Mouse (Mus musculus): Measurements from ENCODE around the gene Rcn3. TPM values are rescaled to one million over a fixed set of nuclear protein-coding genes. Genes with fewer than 3 reads are reported as not detected.
"Not testable (repeated sequence)": the region's sequence is repeated elsewhere in the genome, so short reads cannot be mapped to it uniquely, and the experiment has no call there.

The Rcn3 gene
- total RNA-seq (2021), result 38.2 and 39.1 TPM in 2 replicates
- long read RNA-seq, experiment 1, transcript Rcn3-201 (7 exons, 1,462 nt), result major isoform, 25 of 60 reads
- long read RNA-seq, experiment 1, transcript Rcn3-208 (7 exons, 1,453 nt), result minor isoform, 13 of 60 reads
- long read RNA-seq, experiment 1, partial matches to known transcripts, result 4 of 60 reads
- long read RNA-seq, experiment 1, other reads (novel, unspliced or antisense), result 17 of 60 reads
- long read RNA-seq, experiment 2, transcript Rcn3-208 (7 exons, 1,453 nt), result minor isoform, 11 of 63 reads
- long read RNA-seq, experiment 2, transcript Rcn3-201 (7 exons, 1,462 nt), result major isoform, 20 of 63 reads
- long read RNA-seq, experiment 2, partial matches to known transcripts, result 2 of 63 reads
- long read RNA-seq, experiment 2, other reads (novel, unspliced or antisense), result 30 of 63 reads

- DNase-seq, result peak; percentile 91
Measured at GRCm38 (mm10) chr7:45092048-45092447, at the start of gene Rcn3. TSS of gene Rcn3 (minus strand) at chr7:45092221.

DNA sequence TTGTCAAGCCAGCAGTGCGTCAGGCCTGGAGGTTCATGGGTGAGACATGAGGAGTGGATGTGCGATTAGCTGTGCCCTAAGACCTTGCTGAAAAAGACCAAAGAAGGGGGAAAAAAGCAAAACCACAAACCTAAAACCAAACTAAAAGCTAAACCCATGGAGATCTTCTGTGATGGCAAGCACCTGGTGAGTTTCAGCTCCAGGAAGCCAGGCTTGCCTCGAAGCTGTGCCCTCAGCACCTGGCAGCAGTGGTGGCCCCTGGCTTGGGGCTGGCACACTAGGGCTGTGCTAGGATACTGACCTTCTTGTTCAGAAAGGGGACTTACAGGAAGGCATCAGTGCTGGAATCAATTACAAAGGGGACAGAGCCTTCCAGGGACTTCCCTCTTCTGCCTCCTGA lies 49.3 kb upstream of the Rcn3 start:
- DNase-seq, result peak; percentile 4

GRCm38 (mm10) chr7:45139904-45140723 lies 48.1 kb upstream of the Rcn3 start:
- DNase-seq, result peak; percentile 79

DNA sequence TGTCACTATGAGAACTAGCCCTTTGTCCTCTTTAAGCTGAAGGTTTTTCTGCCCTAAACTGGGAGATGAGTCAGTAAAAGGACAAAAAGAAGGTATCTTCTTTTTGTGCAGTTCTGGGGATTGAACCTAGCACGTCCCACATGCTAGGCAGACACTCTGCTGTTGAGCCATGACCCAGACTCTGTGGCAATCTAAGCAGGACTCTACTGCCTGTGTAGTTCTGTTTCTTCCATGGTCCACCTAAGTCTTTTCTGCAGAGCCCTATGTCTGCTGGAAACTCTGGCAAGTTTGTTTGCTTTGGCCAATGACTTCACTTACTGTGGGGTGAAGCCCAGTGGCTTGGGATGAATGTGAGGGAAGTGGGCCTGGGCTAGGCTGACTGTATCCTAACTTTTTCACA lies 46.4 kb upstream of the Rcn3 start:
- DNase-seq, result no peak

- DNase-seq, result no peak
Measured at GRCm38 (mm10) chr7:45137171-45138006, 45.4 kb upstream of the Rcn3 start.

DNA sequence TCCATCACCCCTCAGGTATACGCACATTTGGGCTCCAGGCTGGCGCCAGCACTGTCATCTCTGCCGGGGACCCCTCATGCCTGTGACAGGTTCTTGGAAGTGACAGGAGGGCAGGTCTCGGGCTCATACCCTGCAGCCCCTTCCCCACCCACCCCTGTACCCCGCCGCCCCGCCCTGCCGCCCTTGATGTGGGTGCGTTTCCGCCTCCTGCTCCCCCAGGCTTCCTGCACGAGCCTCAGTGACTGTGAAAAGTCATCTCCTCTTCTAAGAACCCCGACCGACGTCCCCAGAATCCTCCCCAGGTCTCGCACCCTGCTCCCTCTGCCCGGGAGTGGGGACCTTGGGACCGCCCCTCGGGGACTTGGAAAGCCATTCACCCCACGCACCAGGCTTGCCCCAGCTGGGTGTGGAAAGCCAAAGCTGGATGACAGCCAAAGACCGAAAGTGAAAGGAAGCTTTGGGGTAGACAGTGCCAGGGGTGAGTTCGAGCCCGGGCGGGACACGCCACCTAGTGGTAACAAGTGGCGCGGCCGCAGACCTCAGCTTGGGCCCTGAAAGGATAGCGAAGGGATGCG lies 44.1 kb upstream of the Rcn3 start, which contains the start of the genes Gm45713 and Flt3l:
Gm45713 (minus strand) TSS at position 239 of the 575 bp plus-strand sequence.
Flt3l (minus strand) TSS at position 440 of the 575 bp plus-strand sequence.
- peak; percentile 97 for DNase-seq

- DNase-seq, result no peak
Measured at GRCm38 (mm10) chr7:45135370-45135769, 43.3 kb upstream of the Rcn3 start.

DNA sequence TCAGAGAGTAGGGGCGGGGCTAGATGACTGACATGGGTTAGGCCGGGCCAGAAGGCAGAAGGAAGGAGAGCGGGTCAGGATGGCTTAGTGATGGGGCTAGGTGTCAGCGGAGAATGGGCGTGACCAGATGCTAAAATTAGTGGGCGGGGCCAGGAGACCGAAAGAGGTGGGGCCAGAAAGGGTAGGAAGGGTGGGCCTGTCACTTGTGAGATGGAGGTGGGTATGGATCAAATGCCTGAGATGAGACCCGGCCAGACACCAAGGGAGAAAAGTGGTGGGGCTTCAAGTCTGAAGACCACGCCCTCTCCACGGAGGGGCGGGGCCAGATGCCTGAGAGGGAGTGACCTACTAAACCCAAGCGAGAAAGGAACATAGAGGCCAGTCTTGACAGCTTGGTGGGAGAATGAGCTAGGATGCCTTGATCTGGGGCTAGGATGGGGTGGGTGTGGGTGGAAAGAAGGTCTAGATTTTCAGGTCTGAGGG lies 42.6 kb upstream of the Rcn3 start:
- peak; percentile 64 for DNase-seq

GRCm38 (mm10) chr7:45133446-45134159 lies 41.6 kb upstream of the Rcn3 start:
- no peak for DNase-seq

DNA sequence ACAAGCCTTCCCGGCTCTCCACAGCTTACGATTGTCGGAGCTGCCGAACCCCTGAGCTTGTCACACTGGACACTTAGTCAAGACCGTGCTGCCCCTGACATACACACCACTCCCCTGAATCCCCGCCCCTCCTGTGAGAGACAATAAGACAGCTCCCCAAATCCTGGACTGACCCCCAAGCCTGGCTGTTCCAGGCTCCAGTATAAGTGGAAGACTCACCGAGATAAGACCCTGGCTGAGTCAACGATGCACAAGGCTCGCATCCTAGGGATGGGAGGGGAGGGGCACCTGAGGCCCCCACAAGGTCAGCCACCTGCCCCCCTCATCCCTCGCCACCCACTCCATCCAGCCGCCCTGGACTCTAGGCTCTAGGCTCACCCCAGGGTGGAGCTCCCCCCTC lies 39.8 kb upstream of the Rcn3 start:
- DNase-seq, result no peak

GRCm38 (mm10) chr7:45129776-45130512 lies 37.9 kb upstream of the Rcn3 start:
- DNase-seq, result no peak

DNA sequence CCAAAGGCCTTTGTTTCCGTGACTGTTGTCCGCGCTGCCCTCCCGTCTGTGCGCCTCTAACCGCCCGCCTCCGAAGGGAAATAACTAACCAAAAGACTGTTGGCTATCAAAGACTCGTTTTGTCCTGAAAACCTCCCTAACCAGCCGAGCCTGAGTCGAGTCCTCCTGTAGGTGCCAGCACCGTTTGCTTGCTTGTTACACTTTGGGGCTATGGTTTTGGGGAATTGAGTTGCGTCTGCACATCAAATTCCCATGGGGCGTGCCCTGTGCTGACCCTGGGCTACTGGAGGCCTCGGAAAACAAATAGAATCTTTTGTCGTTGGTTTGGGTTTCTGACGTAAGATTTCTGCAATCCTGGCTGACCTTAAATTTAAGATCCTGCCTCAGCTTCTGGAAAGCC lies 37.3 kb upstream of the Rcn3 start:
- peak; percentile 65 for DNase-seq

DNA sequence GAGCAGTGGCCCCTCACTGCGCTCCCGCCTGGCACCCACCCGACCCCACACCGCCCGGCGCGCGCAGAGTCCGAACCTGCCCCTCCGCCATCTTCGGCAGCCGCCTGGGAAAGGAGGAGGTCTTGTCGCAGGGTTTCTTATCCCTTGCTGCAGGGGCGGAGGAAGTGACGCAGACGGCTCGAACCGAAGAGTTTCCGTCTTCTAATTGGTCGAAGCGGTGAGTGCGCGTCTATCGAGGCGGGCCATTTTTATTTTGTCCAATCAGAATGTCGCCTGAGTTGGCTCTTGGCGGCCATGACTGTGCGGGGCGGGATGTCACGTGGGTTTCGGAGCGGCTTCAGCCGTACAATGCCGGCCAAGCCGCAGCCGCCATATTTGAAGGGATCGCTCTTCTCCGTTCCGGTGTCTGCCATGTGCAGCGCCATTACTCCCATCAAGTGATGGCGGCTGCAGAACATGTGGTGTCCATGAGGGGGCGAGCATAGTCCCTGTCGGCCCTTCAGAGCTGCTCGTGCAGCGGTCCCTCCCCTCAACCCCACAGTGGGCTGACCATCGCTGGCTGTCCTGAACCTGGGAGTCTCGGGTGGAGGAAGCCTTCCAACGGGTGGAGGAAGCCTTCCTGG lies 36.7 kb upstream of the Rcn3 start, which contains the start of gene Rpl13a:
Rpl13a (minus strand) TSS at position 138 of the 623 bp plus-strand sequence.
- DNase-seq, result peak; percentile 98

DNA sequence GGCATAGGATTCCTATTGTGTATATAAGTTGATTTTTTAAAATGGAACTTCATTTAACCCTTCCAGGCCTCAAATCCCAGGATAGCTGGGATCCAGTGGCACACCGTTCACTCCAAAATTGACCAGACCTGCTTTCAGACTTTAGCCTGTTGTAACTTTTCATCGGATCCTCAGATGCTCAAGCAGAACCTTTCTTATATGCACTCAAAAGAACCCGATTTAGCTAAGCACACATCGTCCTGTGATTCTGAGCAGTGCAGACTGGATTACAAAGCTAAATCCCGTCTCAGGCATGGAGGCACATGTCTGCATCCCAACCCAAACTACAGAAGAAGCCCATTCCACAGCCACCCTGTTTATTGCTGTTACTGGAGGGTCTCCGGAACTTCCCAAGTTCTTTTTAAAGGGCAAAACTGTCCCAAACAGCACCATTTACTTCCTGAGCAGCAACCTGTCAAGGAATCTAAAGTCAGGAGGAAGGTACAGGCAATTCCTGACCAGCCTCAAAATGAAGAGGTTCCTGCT lies 35.7 kb upstream of the Rcn3 start:
- DNase-seq, result no peak

GRCm38 (mm10) chr7:45126844-45127699 lies 35.1 kb upstream of the Rcn3 start:
- no peak for DNase-seq

GRCm38 (mm10) chr7:45126147-45126843 lies 34.3 kb upstream of the Rcn3 start:
- DNase-seq, result no peak

DNA sequence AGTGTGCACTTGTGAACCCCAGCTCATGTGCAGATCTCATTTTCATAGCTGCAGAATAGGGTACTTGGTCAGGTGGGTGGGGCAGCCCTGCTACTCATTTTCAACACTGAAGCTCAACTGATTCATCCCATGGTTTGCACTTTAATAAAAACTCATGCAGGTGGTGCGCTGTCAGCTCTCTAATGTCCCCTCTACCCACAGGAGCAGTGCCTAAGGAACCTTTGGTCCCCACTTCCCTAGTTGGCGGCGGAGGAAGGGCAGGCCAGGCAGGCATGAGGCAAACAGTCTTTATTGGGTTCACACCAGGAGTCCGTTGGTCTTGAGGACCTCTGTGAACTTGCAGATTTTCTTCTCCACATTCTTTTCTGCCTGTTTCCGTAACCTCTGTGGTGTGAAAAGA lies 33.6 kb upstream of the Rcn3 start:
- DNase-seq, result not testable (repeated sequence)

GRCm38 (mm10) chr7:45125144-45125600 lies 33.2 kb upstream of the Rcn3 start:
- no peak for DNase-seq

Data from adrenal gland, postnatal 14 days (tissue).